Mouse (Mus musculus) monocyte, adult 59 days (primary cell): Measurements from ENCODE around the gene Cdk19. TPM values are rescaled to one million over a fixed set of nuclear protein-coding genes. Genes with fewer than 3 reads are reported as not detected.

ENCODE experiments used
- total RNA-seq, 2 experiments: library from RNA; stranded (reverse); gene quantifications; one replicate each; pipeline ENCODE4 v1.2.4; 2023

Cdk19 gene
- 10 to 100 TPM; 36.9 to 39.1 TPM for total RNA-seq

DNA sequence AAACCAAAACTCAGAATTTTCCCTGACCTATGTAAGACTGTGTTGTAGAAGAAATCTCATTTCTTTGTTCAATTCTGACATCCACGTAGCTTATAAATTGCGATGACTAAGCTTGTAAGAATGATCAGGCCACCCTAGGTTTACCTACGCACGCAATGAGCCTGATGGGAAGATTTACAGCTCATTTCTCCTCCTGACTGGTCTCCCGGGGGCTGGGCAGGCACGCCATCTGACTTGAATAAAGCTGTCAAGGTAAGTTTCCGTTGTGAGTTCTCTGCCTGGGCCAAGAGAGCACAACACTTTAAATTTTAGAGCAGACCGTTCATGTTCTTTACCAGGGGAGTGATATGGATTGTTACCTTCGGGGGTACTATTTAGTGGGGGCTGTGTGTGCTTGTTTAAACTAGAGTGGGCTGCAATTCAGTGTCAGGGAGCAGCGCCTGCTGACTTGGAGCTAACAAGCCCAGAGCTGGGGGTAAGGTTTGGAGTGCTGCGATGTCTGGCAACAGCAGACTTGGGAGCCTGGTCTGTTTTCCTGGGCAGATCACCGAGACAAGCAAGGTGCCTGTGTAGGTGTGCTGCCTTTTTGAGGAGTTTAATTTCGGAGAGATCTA is at the start of gene Cdk19:
TSS of gene Cdk19 (plus strand) at position 214 of the 614 bp plus-strand sequence.

GRCm38 (mm10) chr10:40302140-40302985 is 37.0 kb upstream of the Cdk19 start, which contains the start of gene Amd1:
Gene Amd1 (minus strand): TSS chr10:40302186.

Other genes starting within 250 kb of the Cdk19 start
- 10 to 100 TPM; 48.7 to 48.8 TPM for gene Slc16a10, start 197.3 kb upstream of the Cdk19 start, total RNA-seq
- 10 to 100 TPM; 15.2 to 19.3 TPM for gene Rpf2, start 92.5 kb upstream of the Cdk19 start, total RNA-seq
- 10 to 100 TPM; 13.0 to 19.8 TPM for gene Gtf3c6, start 81.5 kb upstream of the Cdk19 start, total RNA-seq
- gene Amd1, start 37.4 kb upstream of the Cdk19 start, total RNA-seq = 10 to 100 TPM; 35.1 to 45.2 TPM
- not detected for gene Slc22a16, start 230.8 kb downstream of the Cdk19 start, total RNA-seq